Mouse (Mus musculus) regulatory T cell (primary cell): Measurements from ENCODE around the gene Pon2.
"Not testable (repeated sequence)": the region's sequence is repeated elsewhere in the genome, so short reads cannot be mapped to it uniquely, and the experiment has no call there.

Experiments
- in situ Hi-C: fragments of 300-600 bp; cut with MboI, MseI; formaldehyde crosslinking; loops from one replicate; pipeline ENCODE4 v1.15.1; 2025; ENCODE audit warnings: high pct_unique_total_duplicates

Gene Pon2

GRCm38 (mm10) chr6:5298092-5298554 lies at the start of gene Pon2:
Gene Pon2 (minus strand): TSS chr6:5298455.
- in situ Hi-C loops, result no loop called here

GRCm38 (mm10) chr6:5344255-5344654 lies 46.0 kb upstream of the Pon2 start:
- in situ Hi-C loops, result loop anchor here (10.0 kb wide), 1 partner anchor 519 kb away; no protein-coding TSS in a partner anchor

- in situ Hi-C loops, result not testable (repeated sequence)
These were observed 41.0 kb upstream of the Pon2 start for GRCm38 (mm10) chr6:5339283-5339682.

- in situ Hi-C loops, result not testable (repeated sequence)
These were observed 40.5 kb upstream of the Pon2 start for GRCm38 (mm10) chr6:5338781-5339180.

- in situ Hi-C loops, result not testable (repeated sequence)
These were observed 37.8 kb upstream of the Pon2 start for GRCm38 (mm10) chr6:5336016-5336415.

GRCm38 (mm10) chr6:5334021-5334420 lies 35.8 kb upstream of the Pon2 start:
- in situ Hi-C loops, result no loop called here

GRCm38 (mm10) chr6:5332560-5333150 lies 34.4 kb upstream of the Pon2 start:
- in situ Hi-C loops, result no loop called here

GRCm38 (mm10) chr6:5325122-5325521 lies 26.9 kb upstream of the Pon2 start:
- in situ Hi-C loops, result no loop called here

- in situ Hi-C loops, result not testable (repeated sequence)
These were observed 25.8 kb upstream of the Pon2 start for GRCm38 (mm10) chr6:5324101-5324500.

GRCm38 (mm10) chr6:5316630-5317029 lies 18.4 kb upstream of the Pon2 start:
- in situ Hi-C loops, result no loop called here

GRCm38 (mm10) chr6:5315053-5315759 lies 17.0 kb upstream of the Pon2 start:
- in situ Hi-C loops, result no loop called here

- in situ Hi-C loops, result no loop called here
These were observed 15.8 kb upstream of the Pon2 start for GRCm38 (mm10) chr6:5313951-5314590.

GRCm38 (mm10) chr6:5310491-5310890 lies 12.2 kb upstream of the Pon2 start:
- in situ Hi-C loops, result no loop called here

- in situ Hi-C loops, result no loop called here
These were observed 11.4 kb upstream of the Pon2 start for GRCm38 (mm10) chr6:5309595-5310197.

GRCm38 (mm10) chr6:5305926-5306325 lies 7.7 kb upstream of the Pon2 start:
- in situ Hi-C loops, result no loop called here

GRCm38 (mm10) chr6:5304956-5305355 lies 6.7 kb upstream of the Pon2 start:
- in situ Hi-C loops, result no loop called here

GRCm38 (mm10) chr6:5300629-5301028 lies 2.4 kb upstream of the Pon2 start:
- in situ Hi-C loops, result no loop called here

GRCm38 (mm10) chr6:5299561-5299960 lies 1.3 kb upstream of the Pon2 start:
- in situ Hi-C loops, result no loop called here

GRCm38 (mm10) chr6:5297321-5298091 lies 749 bp downstream of the Pon2 start:
- in situ Hi-C loops, result no loop called here

GRCm38 (mm10) chr6:5296067-5296466 lies 2.2 kb downstream of the Pon2 start:
- in situ Hi-C loops, result no loop called here

- in situ Hi-C loops, result no loop called here
These were observed 3.4 kb downstream of the Pon2 start for GRCm38 (mm10) chr6:5294659-5295449.
